Mouse (Mus musculus) small intestine, adult 2 months (tissue): ENCODE measurements around the gene Zfp800.

ENCODE experiments used
- CTCF ChIP-seq: fragments of 200-500 bp; IDR thresholded peaks from 2 replicates; pipeline ENCODE4 v1.5.1; 2012; ENCODE audit warnings: low read depth, mild to moderate bottlenecking, control low read depth, inconsistent platforms, low read length, moderate library complexity, mixed read lengths; ENCODE audit not compliant: insufficient replicate concordance, insufficient read length; ENCODE audit errors: extremely low read depth
- POLR2A ChIP-seq: fragments of 200-500 bp; IDR thresholded peaks from 2 replicates; pipeline ENCODE4 v1.6.1; 2012; ENCODE audit warnings: low read depth, mild to moderate bottlenecking, control low read depth, inconsistent platforms, low read length, moderate library complexity

DNA sequence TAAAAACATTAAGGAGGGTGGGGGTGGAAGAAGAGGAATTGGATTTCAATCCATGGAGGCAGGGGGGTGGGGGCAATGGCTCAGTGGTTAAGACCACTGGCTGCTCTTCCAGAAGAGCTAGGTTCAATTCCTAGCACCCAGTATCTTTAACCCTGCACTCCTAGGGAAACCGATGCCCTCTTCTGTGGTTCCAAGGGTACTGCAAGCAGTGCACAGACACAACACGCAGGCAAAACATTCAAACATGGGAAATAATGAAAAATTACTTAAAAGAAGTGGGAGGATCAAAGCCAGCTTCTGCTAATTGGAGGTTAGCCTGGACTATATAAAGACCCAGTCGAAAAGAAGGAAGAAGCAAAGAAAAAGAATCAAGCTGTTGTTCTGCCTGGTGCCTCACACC is 921 bp upstream of the Zfp800 start:
- TF ChIP-seq CTCF, result no peak
- TF ChIP-seq POLR2A, result no peak
